Mouse (Mus musculus) limb, embryonic 10.5 days (tissue): ENCODE data around the gene Ambra1. TPM values are rescaled to one million over a fixed set of nuclear protein-coding genes. Genes with fewer than 3 reads are reported as not detected.

ENCODE experiments used
- DNase-seq: peaks from one replicate; pipeline ENCODE4 v3.0.0-alpha.2; 2017; ENCODE audit warnings: low spot score
- H3K27ac ChIP-seq: fragments of 300-500 bp; sonication (generic); 2 replicates; pipeline ENCODE4 v1.5.1; 2016; ENCODE audit warnings: mild to moderate bottlenecking
- H3K27me3 ChIP-seq: fragments of 300-500 bp; sonication (generic); 2 replicates; pipeline ENCODE4 v1.6.1; 2016; ENCODE audit warnings: low read depth, mild to moderate bottlenecking; ENCODE audit not compliant: poor library complexity, severe bottlenecking
- H3K36me3 ChIP-seq: fragments of 300-500 bp; sonication (generic); 2 replicates; pipeline ENCODE4 v1.6.1; 2016; ENCODE audit warnings: mild to moderate bottlenecking, moderate library complexity
- H3K4me1 ChIP-seq: fragments of 300-500 bp; sonication (generic); 2 replicates; pipeline ENCODE4 v1.6.1; 2016
- H3K4me3 ChIP-seq: fragments of 300-500 bp; sonication (generic); 2 replicates; pipeline ENCODE4 v1.5.1; 2016; ENCODE audit warnings: mild to moderate bottlenecking, moderate library complexity
- H3K9me3 ChIP-seq: fragments of 300-500 bp; sonication (generic); replicated peaks from 2 replicates; pipeline ENCODE4 v1.6.1; 2016; ENCODE audit warnings: mild to moderate bottlenecking
- WGBS: fragments of 180-500 bp; shearing (Covaris S2); methylation state at CpG from one replicate; pipeline ENCODE4 v1.1.7; 2016; 5-methylcytosine and 5-hydroxymethylcytosine counted together
- polyA plus RNA-seq: library from polyadenylated mRNA; unstranded; fragments of >200 nt; fragmentation: Nextera tagmentation; extraction: Ambion mirVana; gene quantifications from 2 replicates; pipeline ENCODE4 v1.2.1, GENCODE M21; 2016

The Ambra1 gene
- polyA plus RNA-seq, 1 experiment from 2014 or later: 24.5 TPM

GRCm38 (mm10) chr2:91917096-91917495 is 187.2 kb downstream of the Ambra1 start:
- peaks cover 25% of the 10 kb centered on the region for H3K27me3 ChIP-seq
- 90% methylated on average over 7 of the region's 7 CpGs for WGBS
- peaks cover 9% of the 10 kb centered on the region for H3K4me1 ChIP-seq
- no peaks in the 10 kb centered on the region for H3K9me3 ChIP-seq
- peaks cover 68% of the 10 kb centered on the region for H3K36me3 ChIP-seq
- H3K27ac ChIP-seq: no peak overlapping the region
- no peak overlapping the region for H3K4me3 ChIP-seq
- no peak for DNase-seq

- H3K9me3 ChIP-seq: no peaks in the 10 kb centered on the region
- H3K27me3 ChIP-seq: peaks cover 55% of the 10 kb centered on the region
- WGBS: 82% methylated on average over 4 of the region's 4 CpGs
- peaks cover 39% of the 10 kb centered on the region for H3K36me3 ChIP-seq
- no peak overlapping the region for H3K4me3 ChIP-seq
- no peak for DNase-seq
- H3K27ac ChIP-seq: no peak overlapping the region
- peaks cover 33% of the 10 kb centered on the region for H3K4me1 ChIP-seq
Measured at GRCm38 (mm10) chr2:91920130-91920529, 190.2 kb downstream of the Ambra1 start.

- WGBS: 4% methylated on average over 31 of the region's 31 CpGs
- peak; percentile 81 for DNase-seq
- Histone ChIP-seq H3K36me3 (peaks cover 28% of the 10 kb centered on the region), H3K9me3 (no peaks in the 10 kb centered on the region), H3K4me3 (peak overlapping the region; percentile 61), H3K27me3 (peaks cover 59% of the 10 kb centered on the region), H3K4me1 (peaks cover 36% of the 10 kb centered on the region), H3K27ac (0 out of 2 replicates have a peak overlapping the region, but pooled peaks have one; percentile 26)
Measured at GRCm38 (mm10) chr2:91921181-91921789, 191.4 kb downstream of the Ambra1 start.

- peak overlapping the region; percentile 61 for H3K4me3 ChIP-seq
- WGBS: under 1% methylated on average over 64 of the region's 64 CpGs
- H3K27me3 ChIP-seq: peaks cover 59% of the 10 kb centered on the region
- H3K36me3 ChIP-seq: peaks cover 21% of the 10 kb centered on the region
- peaks cover 36% of the 10 kb centered on the region for H3K4me1 ChIP-seq
- H3K9me3 ChIP-seq: no peaks in the 10 kb centered on the region
- DNase-seq: peak; percentile 86
- H3K27ac ChIP-seq: peak overlapping the region; percentile 26; the same call in 1 of the 2 replicates
Measured at GRCm38 (mm10) chr2:91921790-91922570, 192.0 kb downstream of the Ambra1 start.

DNA sequence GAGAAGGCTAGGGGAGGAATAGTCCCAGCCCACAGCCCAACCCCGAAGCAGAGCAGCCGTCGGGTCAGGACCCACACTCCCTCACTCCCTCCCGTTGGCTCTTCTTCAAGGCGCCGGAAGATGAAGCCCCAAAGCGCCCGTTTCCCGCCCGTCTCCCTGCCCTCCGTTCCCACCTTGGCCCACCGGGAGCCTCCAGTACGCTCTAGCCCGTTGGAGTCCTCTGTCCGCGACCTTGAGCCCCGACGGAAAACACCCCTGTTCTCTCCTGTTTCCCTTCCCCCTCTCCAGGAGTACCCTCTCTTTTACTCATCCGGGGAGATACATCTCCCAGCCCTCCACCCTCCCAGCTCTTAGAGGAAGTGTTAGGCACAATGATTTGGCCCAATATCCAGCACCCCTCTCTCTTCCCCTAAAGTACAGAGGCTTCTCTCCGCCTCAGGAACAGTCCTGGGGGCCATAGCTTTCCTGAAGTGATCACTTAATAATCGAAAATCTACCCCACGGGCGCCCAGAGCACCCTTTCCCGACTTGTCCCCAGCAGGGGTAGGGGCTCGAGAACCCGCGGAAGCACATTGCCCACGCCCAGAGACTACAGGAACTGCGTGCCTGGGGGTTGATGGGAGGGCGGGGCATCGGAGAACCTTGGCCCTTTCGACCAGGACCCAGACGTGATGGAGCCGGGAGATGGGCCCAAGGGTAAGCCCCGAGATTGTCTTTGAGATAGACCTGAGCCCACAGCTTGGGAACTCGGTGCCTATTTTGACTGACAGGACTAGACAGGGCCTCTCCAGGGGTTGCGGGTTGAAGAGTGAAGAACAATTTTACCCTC is 192.9 kb downstream of the Ambra1 start:
- Histone ChIP-seq H3K4me1 (peaks cover 41% of the 10 kb centered on the region), H3K36me3 (peaks cover 16% of the 10 kb centered on the region), H3K9me3 (no peaks in the 10 kb centered on the region), H3K27ac (peak overlapping the region; percentile 26; the same call in 1 of the 2 replicates), H3K27me3 (peaks cover 59% of the 10 kb centered on the region), H3K4me3 (peak overlapping the region; percentile 61)
- no peak for DNase-seq
- WGBS: 3% methylated on average over 37 of the region's 37 CpGs

- H3K4me1 ChIP-seq: peaks cover 50% of the 10 kb centered on the region
- H3K36me3 ChIP-seq: peaks cover 15% of the 10 kb centered on the region
- peaks cover 59% of the 10 kb centered on the region for H3K27me3 ChIP-seq
- H3K27ac ChIP-seq: no peak overlapping the region
- H3K9me3 ChIP-seq: no peaks in the 10 kb centered on the region
- peak; percentile 83 for DNase-seq
- 6% methylated on average over 54 of the region's 54 CpGs for WGBS
- peak overlapping the region; percentile 61 for H3K4me3 ChIP-seq
Measured at GRCm38 (mm10) chr2:91923415-91924337, 193.7 kb downstream of the Ambra1 start.

GRCm38 (mm10) chr2:91924726-91925125 is 194.8 kb downstream of the Ambra1 start:
- Histone ChIP-seq H3K9me3 (no peaks in the 10 kb centered on the region), H3K36me3 (peaks cover 22% of the 10 kb centered on the region), H3K4me3 (no peak overlapping the region), H3K27me3 (peaks cover 59% of the 10 kb centered on the region), H3K27ac (no peak overlapping the region), H3K4me1 (peaks cover 60% of the 10 kb centered on the region)
- 60% methylated on average over 1 of the region's 1 CpGs for WGBS
- no peak for DNase-seq

GRCm38 (mm10) chr2:91925442-91925841 is 195.5 kb downstream of the Ambra1 start:
- Histone ChIP-seq H3K27ac (no peak overlapping the region), H3K27me3 (peaks cover 51% of the 10 kb centered on the region), H3K36me3 (peaks cover 26% of the 10 kb centered on the region), H3K9me3 (no peaks in the 10 kb centered on the region), H3K4me1 (peaks cover 63% of the 10 kb centered on the region), H3K4me3 (no peak overlapping the region)
- 83% methylated on average over 15 of the region's 15 CpGs for WGBS
- DNase-seq: peak; percentile 29

- no peak for DNase-seq
- Histone ChIP-seq H3K4me3 (0 out of 2 replicates have a peak within 1 kb of the TSS, but pooled peaks have one; percentile 11), H3K4me1 (peaks cover 59% of the 10 kb centered on the region), H3K27me3 (peaks cover 36% of the 10 kb centered on the region), H3K9me3 (no peaks in the 10 kb centered on the region), H3K36me3 (peaks cover 31% of the 10 kb centered on the region), H3K27ac (0 out of 2 replicates have a peak within 1 kb of the TSS, but pooled peaks have one; percentile 2)
- 91% methylated on average over 3 of the region's 3 CpGs for WGBS
Measured at GRCm38 (mm10) chr2:91926949-91927348, 197.0 kb downstream of the Ambra1 start, which contains the start of gene Chrm4. TSS of gene Chrm4 (plus strand) at chr2:91927249.

DNA sequence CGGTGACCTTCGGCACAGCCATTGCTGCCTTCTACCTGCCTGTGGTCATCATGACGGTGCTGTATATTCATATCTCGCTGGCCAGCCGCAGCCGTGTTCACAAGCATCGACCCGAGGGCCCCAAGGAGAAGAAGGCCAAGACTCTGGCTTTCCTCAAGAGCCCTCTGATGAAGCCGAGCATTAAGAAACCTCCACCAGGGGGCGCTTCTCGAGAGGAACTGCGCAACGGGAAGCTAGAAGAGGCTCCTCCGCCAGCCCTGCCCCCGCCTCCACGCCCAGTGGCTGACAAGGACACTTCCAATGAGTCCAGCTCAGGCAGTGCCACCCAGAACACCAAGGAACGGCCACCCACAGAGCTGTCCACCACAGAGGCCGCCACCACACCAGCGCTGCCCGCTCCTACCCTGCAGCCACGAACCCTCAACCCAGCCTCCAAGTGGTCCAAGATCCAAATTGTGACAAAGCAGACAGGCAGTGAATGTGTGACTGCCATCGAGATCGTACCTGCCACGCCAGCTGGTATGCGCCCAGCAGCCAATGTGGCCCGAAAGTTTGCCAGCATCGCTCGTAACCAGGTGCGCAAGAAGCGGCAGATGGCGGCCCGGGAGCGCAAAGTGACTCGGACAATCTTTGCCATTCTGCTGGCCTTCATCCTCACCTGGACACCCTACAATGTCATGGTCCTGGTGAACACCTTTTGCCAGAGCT is 198.0 kb downstream of the Ambra1 start:
- Histone ChIP-seq H3K4me3 (0 out of 2 replicates have a peak overlapping the region, but pooled peaks have one; percentile 11), H3K36me3 (peaks cover 31% of the 10 kb centered on the region), H3K27me3 (peaks cover 26% of the 10 kb centered on the region), H3K27ac (0 out of 2 replicates have a peak overlapping the region, but pooled peaks have one; percentile 2), H3K9me3 (no peaks in the 10 kb centered on the region), H3K4me1 (peaks cover 57% of the 10 kb centered on the region)
- 34% methylated on average over 34 of the region's 34 CpGs for WGBS
- DNase-seq: peak; percentile 89
